Mouse (Mus musculus) ES-E14 (cell line): ENCODE measurements around the gene Cbx4. TPM values are rescaled to one million over a fixed set of nuclear protein-coding genes. Genes with fewer than 3 reads are reported as not detected.

Source experiments
- DNase-seq: peaks from one replicate; pipeline ENCODE4 v3.0.0-alpha.2; 2013; ENCODE audit warnings: low read depth, low spot score
- H3K27ac ChIP-seq: 2 replicates; pipeline ENCODE4 v1.5.1; 2012; ENCODE audit warnings: low read depth, mild to moderate bottlenecking, low read length, moderate library complexity, mixed read lengths; ENCODE audit not compliant: poor library complexity, insufficient read depth, severe bottlenecking
- H3K36me3 ChIP-seq: 2 replicates; pipeline ENCODE4 v1.6.1; 2012; ENCODE audit warnings: mild to moderate bottlenecking, low read length, moderate library complexity, mixed read lengths; ENCODE audit not compliant: control insufficient read depth, poor library complexity, insufficient read depth, severe bottlenecking
- H3K4me1 ChIP-seq, 2 experiments: fragments of 150-350 bp in 1 of 2; sonication (generic) in 1 of 2; 2 replicates each; pipeline ENCODE4 v1.6.1; 2012; ENCODE audit warnings: low read length in 2 of 2, mild to moderate bottlenecking in 1 of 2, mixed read lengths in 1 of 2; ENCODE audit not compliant: control insufficient read depth in 2 of 2, insufficient read depth in 2 of 2, poor library complexity in 1 of 2
- H3K4me3 ChIP-seq, 2 experiments: fragments of 150-350 bp in 1 of 2; sonication (generic) in 1 of 2; 2 replicates each; pipeline ENCODE4 v1.5.1; 2012; ENCODE audit warnings: low read length in 2 of 2, low read depth in 1 of 2, mild to moderate bottlenecking in 1 of 2, mixed read lengths in 1 of 2; ENCODE audit not compliant: insufficient read depth in 1 of 2, poor library complexity in 1 of 2, severe bottlenecking in 1 of 2
- H3K9ac ChIP-seq: 2 replicates; pipeline ENCODE4 v1.6.1; 2012; ENCODE audit warnings: low read depth, mild to moderate bottlenecking, low read length, mixed read lengths; ENCODE audit not compliant: poor library complexity, insufficient read depth, severe bottlenecking
- H3K9me3 ChIP-seq: fragments of 150-350 bp; sonication (generic); 2 replicates; pipeline ENCODE4 v1.6.1; 2012; ENCODE audit warnings: low read depth, mild to moderate bottlenecking, low read length; ENCODE audit not compliant: control insufficient read depth, insufficient read depth
- CHD2 ChIP-seq: IDR thresholded peaks from 2 replicates; pipeline ENCODE4 v1.6.1; 2014; ENCODE audit warnings: mild to moderate bottlenecking, low read depth, low read length, inconsistent platforms
- HCFC1 ChIP-seq: IDR thresholded peaks from 2 replicates; pipeline ENCODE4 v1.6.1; 2012; ENCODE audit warnings: low read length, inconsistent platforms, borderline replicate concordance; ENCODE audit not compliant: insufficient read depth
- MAFK ChIP-seq: IDR thresholded peaks from 2 replicates; pipeline ENCODE4 v1.6.1; 2014; ENCODE audit warnings: mild to moderate bottlenecking, low read depth, low read length, inconsistent platforms; ENCODE audit not compliant: insufficient read depth
- ZC3H11A ChIP-seq: IDR thresholded peaks from 2 replicates; pipeline ENCODE4 v1.6.1; 2012; ENCODE audit warnings: low read depth, mild to moderate bottlenecking, inconsistent platforms, low read length, borderline replicate concordance
- ZNF384 ChIP-seq: IDR thresholded peaks from 2 replicates; pipeline ENCODE4 v1.6.1; 2012; ENCODE audit warnings: low read depth, low read length, inconsistent platforms
- in situ Hi-C, 2 experiments: fragments of 600-800 bp; cut with MboI; formaldehyde crosslinking; loops; one replicate each; pipeline ENCODE4 v1.15.1; 2025; ENCODE audit warnings: low sequenced_read_pairs in 2 of 2, inconsistent platforms in 1 of 2; ENCODE audit not compliant: unreplicated experiment in 2 of 2
- total RNA-seq: library from RNA; depleted of rRNA; stranded (reverse); fragments of 300-350 nt; gene quantifications from 2 replicates; pipeline ENCODE4 v1.2.3, GENCODE M21; 2012; rRNA removed

Gene Cbx4
- total RNA-seq: 0.90 and 1.8 TPM in 2 replicates

DNA sequence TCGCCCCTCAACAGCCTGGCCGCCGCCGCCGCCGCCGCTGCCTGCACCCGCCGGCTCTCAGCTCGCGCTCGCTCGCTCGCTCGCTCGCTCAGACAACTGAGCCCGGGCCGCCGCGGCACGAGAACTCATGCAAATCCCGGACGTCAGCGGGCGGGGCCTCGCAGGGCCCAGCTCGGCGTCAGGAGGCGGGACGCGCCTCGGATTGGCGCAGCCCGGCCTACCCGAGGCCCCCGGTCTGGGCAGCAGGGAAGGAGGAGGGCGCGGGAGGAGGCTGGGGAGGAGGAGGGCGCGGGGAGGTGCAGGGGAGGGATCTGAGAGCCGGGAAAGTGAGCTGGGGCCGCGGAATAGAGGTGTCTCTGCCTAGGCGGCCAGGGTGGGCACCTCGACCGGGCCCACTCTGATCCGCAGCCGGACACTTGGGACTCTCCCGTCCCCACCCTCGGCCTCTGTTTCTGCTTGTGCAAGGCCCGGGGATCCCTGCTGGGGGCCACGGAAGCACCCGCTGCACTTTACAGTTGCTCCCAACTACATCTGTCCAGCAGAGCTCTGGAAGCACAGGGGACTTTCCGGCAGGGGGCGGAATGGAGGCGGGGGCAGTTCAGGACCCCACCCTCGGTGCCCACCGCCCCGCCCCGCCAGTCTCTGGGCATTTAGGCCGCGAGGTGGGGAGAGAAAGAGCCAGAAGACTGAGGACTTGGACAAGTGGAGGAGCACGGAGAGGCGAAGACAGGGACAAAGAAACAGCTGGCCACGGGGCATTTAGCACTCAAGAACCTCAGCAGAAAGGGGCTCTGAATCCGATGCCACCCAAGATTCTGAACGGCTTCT is at the start of gene Cbx4:
Cbx4 (minus strand) TSS at position 78 of the 828 bp plus-strand sequence.
- H3K27ac ChIP-seq: no peak within 1 kb of the TSS
- in situ Hi-C loops: loop anchor here in 1 of 2 experiments (5.0 to 25.0 kb wide), 3 partner anchors 34 to 1151 kb away; partner anchors contain the start of gene Bahcc1
- peak within 1 kb of the TSS; percentile 62 to 83 for H3K4me3 ChIP-seq
- DNase-seq: peak; percentile 85
- no peaks in the 10 kb centered on the region for H3K36me3 ChIP-seq
- H3K4me1 ChIP-seq: peaks cover 0 to 28% of the 10 kb centered on the region in 2 experiments; a peak in 2 of 4 replicates
- no peaks in the 10 kb centered on the region for H3K9me3 ChIP-seq
- no peak for TF ChIP-seq HCFC1
- TF ChIP-seq ZNF384: no peak
- TF ChIP-seq ZC3H11A: no peak
- TF ChIP-seq CHD2: no peak
- no peak for TF ChIP-seq MAFK
- H3K9ac ChIP-seq: peak within 1 kb of the TSS; percentile 63

DNA sequence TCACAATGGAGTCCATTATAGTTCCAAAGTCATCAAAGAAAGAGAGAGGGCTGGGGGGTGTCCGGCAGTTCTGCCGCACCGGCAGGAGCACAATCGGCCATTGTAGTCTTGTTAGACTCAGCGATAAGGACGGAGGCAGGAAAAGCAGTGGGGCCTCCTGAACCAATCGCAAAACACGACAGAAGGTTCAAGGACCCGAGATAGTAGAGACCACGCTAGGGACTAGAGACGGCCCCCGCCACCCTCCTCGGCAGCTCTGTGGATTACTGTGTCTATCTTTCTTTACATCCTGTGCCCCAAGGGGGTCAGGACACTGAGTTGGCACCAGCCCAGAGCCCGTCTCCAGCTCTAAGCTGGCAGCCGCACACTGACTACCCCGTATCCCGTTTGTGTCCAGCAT is 48.6 kb upstream of the Cbx4 start:
- Histone ChIP-seq H3K4me3 (no peak overlapping the region), H3K27ac (no peak overlapping the region), H3K4me1 (no peaks in the 10 kb centered on the region), H3K9me3 (no peaks in the 10 kb centered on the region), H3K36me3 (no peaks in the 10 kb centered on the region), H3K9ac (no peak overlapping the region)
- in situ Hi-C loops: no loop called here
- TF ChIP-seq CHD2: no peak
- TF ChIP-seq ZNF384: no peak
- no peak for TF ChIP-seq HCFC1
- no peak for DNase-seq

DNA sequence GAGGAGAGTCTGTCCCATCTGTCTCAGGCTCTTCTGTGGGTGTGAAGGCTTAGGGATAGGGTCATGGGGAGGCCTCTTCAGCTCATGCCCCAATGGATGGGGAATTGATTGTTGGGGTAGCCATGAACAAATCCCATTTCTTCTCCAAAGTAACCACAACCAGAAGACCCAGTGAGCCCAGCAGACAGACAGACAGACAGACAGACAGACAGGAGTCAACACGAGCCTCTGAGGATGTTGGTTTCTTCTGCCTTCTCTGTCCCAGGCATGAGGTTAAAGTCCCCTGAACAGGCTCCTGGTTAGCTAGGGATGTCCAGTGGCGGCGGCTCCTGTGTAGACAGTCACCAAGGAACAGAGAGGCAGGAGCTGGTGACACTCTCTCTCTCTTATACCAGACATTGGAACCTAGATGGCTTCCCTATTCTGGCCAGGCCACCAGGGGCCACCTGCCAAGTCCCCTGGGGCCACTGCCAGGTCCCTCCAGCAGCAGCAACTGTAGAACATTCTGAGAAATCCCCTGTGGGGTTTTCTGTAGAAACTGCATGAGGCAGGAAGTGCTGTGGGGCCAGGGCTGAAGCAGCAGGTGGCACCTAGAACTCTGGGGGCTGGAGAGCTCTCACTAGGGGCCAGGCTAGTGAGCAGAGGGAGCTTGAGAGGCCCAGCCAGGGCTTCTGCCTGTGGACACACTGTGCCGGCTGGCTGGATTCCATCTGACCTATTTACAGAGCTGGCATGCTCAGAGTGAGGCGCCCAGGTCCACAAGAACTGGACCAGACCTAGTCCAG is 47.6 kb upstream of the Cbx4 start:
- DNase-seq: no peak
- no peak for TF ChIP-seq CHD2
- no peak for TF ChIP-seq HCFC1
- TF ChIP-seq ZNF384: no peak
- no peak for TF ChIP-seq ZC3H11A
- TF ChIP-seq MAFK: no peak
- Histone ChIP-seq H3K4me1 (peaks cover 0 to 3% of the 10 kb centered on the region in 2 experiments; a peak in 1 of 4 replicates), H3K9ac (no peak overlapping the region), H3K36me3 (no peaks in the 10 kb centered on the region), H3K4me3 (no peak overlapping the region), H3K27ac (no peak overlapping the region), H3K9me3 (no peaks in the 10 kb centered on the region)
- in situ Hi-C loops: no loop called here

DNA sequence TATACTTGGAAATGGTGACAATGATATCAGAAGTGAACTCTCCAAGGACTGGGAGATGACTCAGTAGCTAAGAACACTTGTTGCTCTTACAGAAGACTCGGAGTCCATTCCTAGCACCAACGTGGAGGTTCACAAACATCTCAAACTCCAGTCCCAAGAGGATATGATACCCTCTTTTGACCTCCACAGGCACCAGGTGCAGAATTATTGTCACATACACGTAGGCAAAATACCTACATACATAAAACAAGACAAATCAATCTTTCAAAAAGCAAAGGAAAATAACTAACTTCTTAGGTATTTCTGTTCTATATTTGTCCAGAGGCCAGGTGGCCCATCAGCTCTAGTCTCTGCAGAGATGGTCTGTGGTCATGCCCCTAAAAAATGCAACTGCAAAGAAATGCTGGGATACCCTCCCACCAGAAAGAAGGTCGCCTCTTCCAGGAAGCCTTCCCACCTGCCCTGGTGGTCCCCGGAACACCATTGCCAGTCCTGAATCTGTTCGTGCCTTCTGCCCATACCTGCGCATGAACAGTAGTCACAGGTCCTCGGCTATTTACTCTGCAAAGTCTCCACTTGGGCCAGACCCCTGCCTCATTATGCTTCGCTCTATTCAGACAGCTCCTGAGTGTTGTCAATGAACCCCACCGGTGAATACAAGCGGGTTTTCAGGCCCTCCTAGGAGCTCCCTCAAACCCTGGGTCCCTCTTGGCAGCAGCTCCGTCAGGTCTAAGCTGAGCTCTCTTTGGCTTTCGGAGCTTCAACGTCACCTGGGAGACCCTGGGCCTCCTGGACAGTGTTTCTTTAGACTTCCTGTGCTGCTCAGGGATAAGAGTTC is 46.4 kb upstream of the Cbx4 start:
- DNase-seq: no peak
- Histone ChIP-seq H3K9ac (no peak overlapping the region), H3K4me1 (peaks cover 0 to 6% of the 10 kb centered on the region in 2 experiments; a peak in 1 of 4 replicates), H3K4me3 (no peak overlapping the region), H3K27ac (no peak overlapping the region), H3K36me3 (no peaks in the 10 kb centered on the region), H3K9me3 (no peaks in the 10 kb centered on the region)
- TF ChIP-seq MAFK (no peak), ZC3H11A (no peak), ZNF384 (no peak), HCFC1 (no peak), CHD2 (no peak)
- in situ Hi-C loops: no loop called here
